Mouse (Mus musculus) heart, postnatal 0 days (tissue): ENCODE data around the gene Gnpnat1.

ENCODE experiments used
- CTCF ChIP-seq: IDR thresholded peaks from 2 replicates; pipeline ENCODE4 v1.5.1; 2016; ENCODE audit warnings: antibody characterized with exemption, control low read depth, low read depth
- EP300 ChIP-seq: IDR thresholded peaks from 2 replicates; pipeline ENCODE4 v1.6.1; 2016; ENCODE audit warnings: antibody characterized with exemption, low read depth

DNA sequence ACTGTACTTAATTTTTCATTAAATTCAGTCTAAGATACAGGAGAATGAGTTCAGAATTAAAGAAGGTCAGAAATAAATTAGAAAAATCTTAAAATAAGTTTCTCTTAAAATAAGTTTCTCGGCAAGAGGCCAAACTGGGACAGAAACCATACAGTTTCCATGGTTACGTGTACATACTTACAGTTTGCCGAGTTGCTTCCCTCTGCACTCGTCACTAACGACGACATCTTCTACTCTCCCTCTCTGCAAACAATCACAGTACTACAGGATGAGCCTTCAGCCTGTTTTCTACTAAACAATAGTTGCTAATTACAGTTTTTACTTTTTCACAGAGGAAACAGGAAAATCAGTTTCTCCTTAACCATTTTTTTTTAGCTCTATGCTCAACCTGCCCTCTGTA, 24.0 kb downstream of the Gnpnat1 start:
- TF ChIP-seq CTCF (no peak), EP300 (no peak)
